Mouse (Mus musculus) intestine, embryonic 16.5 days (tissue): Measurements from ENCODE around the gene Serinc5. TPM values are rescaled to one million over a fixed set of nuclear protein-coding genes. Genes with fewer than 3 reads are reported as not detected.

Experiments used
- ATAC-seq: fragments of 200-750 bp; cut with Nextera tagmentation; 2 replicates; pipeline ENCODE4 v1.8.0; 2017; ENCODE audit warnings: moderate TSS enrichment, moderate library complexity
- H3K27ac ChIP-seq: fragments of 300-500 bp; sonication (generic); 2 replicates; pipeline ENCODE4 v1.5.1; 2014; ENCODE audit warnings: mild to moderate bottlenecking, low read length
- H3K27me3 ChIP-seq: fragments of 300-500 bp; sonication (generic); replicated peaks from 2 replicates; pipeline ENCODE4 v1.6.1; 2014; ENCODE audit warnings: low read length, control low read depth, mixed read lengths; ENCODE audit not compliant: control insufficient read depth, insufficient read depth
- H3K36me3 ChIP-seq: fragments of 300-500 bp; sonication (generic); 2 replicates; pipeline ENCODE4 v1.6.1; 2014; ENCODE audit warnings: low read length, control low read depth; ENCODE audit not compliant: control insufficient read depth, insufficient read depth
- H3K4me1 ChIP-seq: fragments of 300-500 bp; sonication (generic); 2 replicates; pipeline ENCODE4 v1.6.1; 2014; ENCODE audit warnings: low read length, control low read depth, mixed read lengths; ENCODE audit not compliant: control insufficient read depth, insufficient read depth
- H3K4me2 ChIP-seq: fragments of 300-500 bp; sonication (generic); 2 replicates; pipeline ENCODE4 v1.6.1; 2014; ENCODE audit warnings: low read depth, low read length, control low read depth
- H3K4me3 ChIP-seq: fragments of 300-500 bp; sonication (generic); 2 replicates; pipeline ENCODE4 v1.5.1; 2014; ENCODE audit warnings: mild to moderate bottlenecking, low read length
- H3K9ac ChIP-seq: fragments of 300-500 bp; sonication (generic); 2 replicates; pipeline ENCODE4 v1.6.1; 2014; ENCODE audit warnings: low read depth, low read length
- H3K9me3 ChIP-seq: fragments of 300-500 bp; sonication (generic); 2 replicates; pipeline ENCODE4 v1.6.1; 2016; ENCODE audit warnings: low read length, control low read depth; ENCODE audit not compliant: control insufficient read depth
- WGBS: fragments of 180-500 bp; shearing (Covaris S2); extraction: QIAGEN DNeasy Blood & Tissue Kit; methylation state at CpG from one replicate; pipeline ENCODE4 v1.1.7; 2014; 5-methylcytosine and 5-hydroxymethylcytosine counted together
- polyA plus RNA-seq: library from polyadenylated mRNA; unstranded; fragments of >200 nt; fragmentation: Nextera tagmentation; extraction: Ambion mirVana; gene quantifications from 2 replicates; pipeline ENCODE4 v1.2.1, GENCODE M21; 2015

Serinc5 gene
- polyA plus RNA-seq, result 18.0 and 18.9 TPM in 2 replicates

DNA sequence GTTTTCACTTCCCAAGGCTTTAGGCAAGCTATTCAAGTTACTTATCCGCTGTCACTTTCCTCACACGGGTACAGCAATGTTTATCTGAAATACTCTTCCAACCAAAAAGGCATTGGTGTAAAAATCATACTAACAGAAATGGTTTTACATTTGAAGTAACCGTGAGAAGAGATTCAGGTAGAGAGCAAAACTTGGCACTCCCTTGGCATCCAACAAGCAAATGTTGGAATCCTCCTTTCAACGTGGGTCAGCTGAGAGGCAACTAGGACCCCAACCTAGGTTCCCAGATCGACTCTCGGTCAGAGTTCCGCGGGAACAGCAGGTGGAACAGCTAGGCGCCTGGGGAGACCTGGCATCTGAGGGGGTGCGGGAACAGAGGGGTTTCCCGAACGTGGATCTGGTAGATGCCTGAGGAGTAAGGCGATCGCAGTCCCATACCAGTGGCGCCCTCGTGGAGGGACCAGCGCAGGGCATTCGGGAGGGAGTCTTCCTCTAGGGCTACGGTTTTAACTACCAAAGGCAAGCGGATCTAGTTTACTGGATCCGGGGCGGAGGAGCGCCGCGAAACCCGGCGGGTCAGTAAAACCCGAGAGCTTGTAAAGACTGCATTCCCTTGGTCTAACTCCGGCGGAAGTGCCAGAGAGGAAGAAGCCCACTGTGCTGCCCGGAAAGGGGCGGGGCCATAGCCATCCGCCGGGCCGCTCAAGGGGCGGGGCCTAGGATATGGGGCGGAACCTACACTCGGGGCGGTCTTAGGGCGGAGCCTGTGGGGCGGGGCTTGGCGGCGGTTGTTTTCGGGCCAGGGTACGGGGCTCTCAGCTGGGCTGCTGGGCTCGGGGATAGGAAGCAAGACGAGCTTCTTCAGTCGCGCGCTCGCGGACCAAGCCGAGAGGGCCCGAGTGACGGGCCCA lies at the start of gene Serinc5:
TSS of gene Serinc5 (plus strand) at position 781 of the 911 bp plus-strand sequence.
- Histone ChIP-seq H3K36me3 (no peaks in the 10 kb centered on the region), H3K9me3 (no peaks in the 10 kb centered on the region), H3K4me2 (peak within 1 kb of the TSS; percentile 73), H3K27me3 (no peaks in the 10 kb centered on the region), H3K9ac (peak within 1 kb of the TSS; percentile 83), H3K27ac (peak within 1 kb of the TSS; percentile 95), H3K4me1 (peaks cover 10% of the 10 kb centered on the region), H3K4me3 (peak within 1 kb of the TSS; percentile 81)
- WGBS, result under 1% methylated on average over 55 of the region's 55 CpGs
- ATAC-seq, result peak; percentile 93

DNA sequence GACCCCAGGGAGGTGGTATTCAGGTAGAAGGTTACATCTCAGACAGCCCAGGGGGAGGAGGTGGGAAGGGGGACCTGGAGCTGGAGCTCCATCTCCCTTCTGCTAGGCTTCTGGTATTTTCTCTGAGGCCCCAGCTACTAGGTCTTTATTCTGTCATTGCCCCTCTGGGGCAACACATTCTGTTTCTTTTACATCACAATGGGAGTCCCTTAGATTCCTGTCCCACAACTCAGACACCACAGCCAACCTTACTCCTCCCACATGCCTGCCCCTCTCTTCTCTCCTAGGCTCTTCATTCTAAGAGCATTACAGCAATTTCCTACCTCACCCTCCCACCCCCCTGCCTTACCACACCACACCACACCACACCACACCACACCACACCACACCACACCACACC lies 34.8 kb upstream of the Serinc5 start, which contains the start of gene Spz1:
TSS of gene Spz1 (minus strand) at position 101 of the 400 bp plus-strand sequence.
- Histone ChIP-seq H3K27ac (no peak within 1 kb of the TSS), H3K27me3 (no peaks in the 10 kb centered on the region), H3K4me2 (no peak within 1 kb of the TSS), H3K36me3 (no peaks in the 10 kb centered on the region), H3K9me3 (no peaks in the 10 kb centered on the region), H3K9ac (no peak within 1 kb of the TSS), H3K4me1 (peaks cover 8% of the 10 kb centered on the region), H3K4me3 (no peak within 1 kb of the TSS)
- ATAC-seq, result no peak

DNA sequence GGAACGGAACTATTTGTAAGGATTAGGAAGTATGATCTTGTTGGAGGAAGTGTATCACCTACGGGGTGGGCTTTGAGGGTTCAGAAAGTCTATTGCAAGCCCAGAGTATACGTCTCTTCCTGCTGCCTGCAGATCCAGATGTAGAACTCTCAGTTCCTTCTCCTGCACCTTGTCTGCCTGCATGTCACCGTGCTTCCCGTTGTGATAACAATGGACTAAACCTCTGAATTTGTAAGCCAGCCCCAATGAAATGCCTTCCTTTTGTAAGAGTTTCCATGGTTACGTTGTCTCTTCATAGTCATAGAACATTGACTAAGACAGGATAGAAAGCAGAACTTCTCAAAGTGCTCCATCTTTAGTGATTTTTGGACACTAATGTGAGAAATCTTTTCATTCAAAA lies 34.2 kb upstream of the Serinc5 start:
- H3K9ac ChIP-seq, result no peak overlapping the region
- peaks cover 10% of the 10 kb centered on the region for H3K4me1 ChIP-seq
- no peak for ATAC-seq
- no peaks in the 10 kb centered on the region for H3K9me3 ChIP-seq
- H3K4me3 ChIP-seq, result no peak overlapping the region
- no peak overlapping the region for H3K27ac ChIP-seq
- H3K27me3 ChIP-seq, result no peaks in the 10 kb centered on the region
- H3K4me2 ChIP-seq, result no peak overlapping the region
- 62% methylated on average over 6 of the region's 6 CpGs for WGBS
- H3K36me3 ChIP-seq, result no peaks in the 10 kb centered on the region

DNA sequence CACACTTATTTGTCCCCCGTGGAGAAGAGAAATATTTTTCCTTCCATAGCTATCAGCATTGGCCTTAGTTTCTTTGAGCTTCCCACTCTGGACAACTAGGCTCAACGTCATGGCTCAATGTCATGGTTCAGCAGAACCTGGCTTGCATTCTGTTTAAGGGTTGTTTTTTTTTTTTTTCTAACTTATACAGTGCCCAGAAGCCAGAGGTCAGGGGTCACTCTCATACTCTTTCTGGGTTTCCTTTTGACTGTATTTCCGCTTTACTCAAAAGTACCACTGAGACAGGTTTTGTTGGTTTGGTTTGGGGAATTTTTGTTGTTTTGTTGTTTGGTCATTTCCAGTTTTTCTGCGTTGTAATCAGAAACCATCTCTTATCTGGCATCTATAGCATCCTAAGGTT lies 32.7 kb upstream of the Serinc5 start:
- no peak overlapping the region for H3K27ac ChIP-seq
- no peak overlapping the region for H3K9ac ChIP-seq
- no peak overlapping the region for H3K4me2 ChIP-seq
- no peaks in the 10 kb centered on the region for H3K36me3 ChIP-seq
- H3K4me3 ChIP-seq, result no peak overlapping the region
- no peaks in the 10 kb centered on the region for H3K27me3 ChIP-seq
- WGBS, result 74% methylated on average over 4 of the region's 4 CpGs
- no peak for ATAC-seq
- H3K9me3 ChIP-seq, result no peaks in the 10 kb centered on the region
- H3K4me1 ChIP-seq, result peaks cover 10% of the 10 kb centered on the region

DNA sequence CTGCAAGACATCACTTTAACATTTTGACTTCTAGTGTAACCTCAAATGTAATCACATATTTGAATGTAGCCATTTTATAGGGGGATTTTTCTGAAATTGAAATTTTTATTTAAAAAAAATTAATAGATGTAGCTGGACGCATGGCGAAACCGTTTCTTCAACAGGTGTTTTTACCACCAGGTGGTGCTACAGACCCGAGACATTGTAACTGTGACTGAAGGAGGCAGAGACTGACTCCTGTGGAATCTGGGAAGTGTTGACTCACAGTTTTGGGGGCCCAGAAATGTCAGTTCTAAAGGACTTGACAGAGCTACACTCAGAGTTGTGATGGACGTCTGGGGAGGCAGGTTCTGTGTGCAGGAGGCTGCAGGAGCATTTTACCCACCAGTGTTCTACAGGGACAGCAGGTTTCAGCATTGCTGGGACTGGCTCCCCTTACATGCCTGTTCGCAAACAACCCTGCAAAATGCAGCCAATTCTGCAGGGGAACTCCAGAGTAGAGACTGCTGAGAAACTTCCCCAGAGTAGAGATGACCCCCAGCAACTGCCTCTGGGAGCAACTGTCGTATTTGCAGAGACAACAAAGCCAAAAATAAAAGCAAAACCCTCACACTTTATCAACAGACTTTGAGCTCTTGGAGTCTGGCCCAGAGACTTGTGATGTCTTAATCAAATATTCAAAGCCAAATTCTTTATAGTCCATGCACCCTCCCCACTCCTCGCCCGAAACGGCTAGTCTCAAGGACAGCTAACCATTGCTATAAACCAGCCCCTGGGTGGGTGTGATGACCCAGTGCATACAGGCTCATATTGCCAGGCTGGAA lies 30.5 kb upstream of the Serinc5 start:
- peaks cover 17% of the 10 kb centered on the region for H3K4me1 ChIP-seq
- no peak overlapping the region for H3K4me3 ChIP-seq
- H3K27ac ChIP-seq, result 0 out of 2 replicates have a peak overlapping the region, but pooled peaks have one; percentile 14
- no peak overlapping the region for H3K9ac ChIP-seq
- H3K4me2 ChIP-seq, result no peak overlapping the region
- H3K36me3 ChIP-seq, result no peaks in the 10 kb centered on the region
- peak; percentile 57 for ATAC-seq
- H3K9me3 ChIP-seq, result no peaks in the 10 kb centered on the region
- no peaks in the 10 kb centered on the region for H3K27me3 ChIP-seq
- WGBS, result 25% methylated on average over 10 of the region's 10 CpGs

DNA sequence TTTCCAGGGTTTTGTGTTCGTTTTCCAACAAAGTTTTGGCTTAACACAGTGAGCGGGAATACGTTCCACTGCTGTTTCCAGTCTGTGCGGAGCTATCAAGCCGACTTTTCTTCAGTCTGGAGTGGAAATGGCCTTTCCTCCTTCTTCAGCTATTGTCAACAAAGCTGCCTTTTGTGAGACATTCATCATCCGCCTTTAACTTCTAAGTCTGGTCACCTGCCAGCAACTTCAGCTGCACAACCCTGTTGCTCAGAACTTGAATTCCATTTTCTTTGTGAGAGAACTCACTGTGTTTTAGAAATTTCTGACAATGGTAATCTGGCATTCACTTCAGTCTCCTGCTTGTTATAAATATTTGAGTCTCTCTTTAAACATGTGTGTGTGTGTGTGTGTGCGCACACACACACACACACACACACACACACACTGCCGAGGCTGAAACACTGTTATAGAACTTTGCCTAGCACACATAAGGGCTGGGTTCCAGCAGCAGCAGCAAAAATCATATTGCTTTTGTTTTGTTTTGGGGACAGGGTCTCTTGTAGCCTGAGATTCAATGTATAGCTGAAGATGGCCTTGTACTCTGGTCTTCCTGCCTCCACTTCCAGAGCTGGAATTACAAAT lies 26.7 kb upstream of the Serinc5 start:
- Histone ChIP-seq H3K4me3 (no peak overlapping the region), H3K36me3 (no peaks in the 10 kb centered on the region), H3K9me3 (no peaks in the 10 kb centered on the region), H3K4me2 (no peak overlapping the region), H3K9ac (no peak overlapping the region), H3K27ac (peak overlapping the region; percentile 70), H3K27me3 (no peaks in the 10 kb centered on the region), H3K4me1 (peaks cover 26% of the 10 kb centered on the region)
- peak; percentile 32; the same call in 1 of the 2 replicates for ATAC-seq
- 46% methylated on average over 8 of the region's 8 CpGs for WGBS

DNA sequence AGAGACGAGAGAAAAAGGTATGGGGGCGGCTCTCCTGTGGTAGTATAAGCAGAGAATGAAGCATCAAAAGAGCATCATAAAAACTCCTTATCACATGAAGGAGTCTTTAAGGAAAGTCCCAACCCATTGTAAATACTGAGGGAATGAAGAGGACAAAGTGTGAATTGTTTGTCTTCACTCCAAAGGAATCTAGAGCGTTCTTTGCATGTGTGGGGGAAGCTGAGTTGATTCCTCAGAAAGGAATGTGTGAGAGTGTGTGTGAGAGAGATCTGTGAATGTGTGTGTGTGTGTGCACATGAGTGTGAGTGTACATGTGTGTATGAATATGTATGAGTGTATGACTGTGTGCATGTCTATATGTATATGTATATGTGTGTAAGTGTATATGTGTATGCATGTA lies 22.2 kb upstream of the Serinc5 start:
- no peak overlapping the region for H3K27ac ChIP-seq
- no peaks in the 10 kb centered on the region for H3K36me3 ChIP-seq
- no peaks in the 10 kb centered on the region for H3K9me3 ChIP-seq
- peak; percentile 38 for ATAC-seq
- H3K4me2 ChIP-seq, result no peak overlapping the region
- WGBS, result 29% methylated on average over 3 of the region's 3 CpGs
- H3K4me1 ChIP-seq, result peaks cover 26% of the 10 kb centered on the region
- no peak overlapping the region for H3K4me3 ChIP-seq
- H3K9ac ChIP-seq, result no peak overlapping the region
- no peaks in the 10 kb centered on the region for H3K27me3 ChIP-seq

DNA sequence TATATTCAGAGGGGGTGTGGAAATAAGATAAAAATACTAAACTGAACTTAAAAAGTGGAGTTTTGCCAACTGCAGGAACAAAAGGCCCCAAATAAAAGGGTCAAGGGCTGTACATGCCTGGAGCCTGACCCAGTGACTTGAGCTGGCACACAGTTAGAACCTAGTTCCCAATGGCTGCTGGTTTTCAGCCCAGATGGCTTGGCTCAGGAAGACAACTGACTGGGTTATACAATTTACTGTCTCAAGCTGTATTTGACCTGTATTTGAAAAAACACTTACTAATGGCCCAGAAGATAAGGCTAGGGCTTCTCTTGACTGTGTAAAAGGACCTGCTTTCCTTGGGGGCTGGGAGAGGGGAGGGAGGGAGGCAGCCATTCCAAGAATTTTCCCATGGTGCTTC lies 21.6 kb upstream of the Serinc5 start:
- Histone ChIP-seq H3K36me3 (no peaks in the 10 kb centered on the region), H3K9ac (no peak overlapping the region), H3K4me1 (peaks cover 30% of the 10 kb centered on the region), H3K27ac (0 out of 2 replicates have a peak overlapping the region, but pooled peaks have one; percentile 23), H3K27me3 (no peaks in the 10 kb centered on the region), H3K4me2 (no peak overlapping the region), H3K4me3 (no peak overlapping the region), H3K9me3 (no peaks in the 10 kb centered on the region)
- ATAC-seq, result no peak

DNA sequence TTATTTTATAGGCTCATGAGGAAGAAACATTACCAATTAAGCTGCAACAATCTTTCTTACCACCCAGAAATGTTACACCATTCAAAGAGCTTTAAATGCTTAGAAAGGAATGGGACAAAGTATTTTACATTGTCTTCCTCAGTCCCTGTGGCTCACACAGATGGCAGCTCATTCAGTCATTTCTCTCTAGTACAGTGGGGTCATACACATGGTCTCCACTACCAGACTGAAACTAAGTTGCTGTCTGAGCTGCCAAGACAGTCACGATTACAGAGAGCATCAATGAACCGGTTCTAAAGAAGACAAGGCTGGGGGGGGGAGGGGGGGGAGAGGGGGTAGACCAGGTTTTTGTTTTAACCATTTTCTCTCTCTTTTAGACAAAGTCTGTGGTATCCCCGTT lies 19.7 kb upstream of the Serinc5 start:
- Histone ChIP-seq H3K4me3 (no peak overlapping the region), H3K4me1 (peaks cover 33% of the 10 kb centered on the region), H3K27ac (no peak overlapping the region), H3K9me3 (no peaks in the 10 kb centered on the region), H3K9ac (no peak overlapping the region), H3K27me3 (no peaks in the 10 kb centered on the region), H3K36me3 (no peaks in the 10 kb centered on the region), H3K4me2 (no peak overlapping the region)
- ATAC-seq, result no peak
- WGBS, result 48% methylated on average over 3 of the region's 3 CpGs
